Mouse (Mus musculus) ES-E14 (cell line): ENCODE results near the gene Gfi1.

Source experiments
- CHD2 ChIP-seq: IDR thresholded peaks from 2 replicates; pipeline ENCODE4 v1.6.1; 2014; ENCODE audit warnings: mild to moderate bottlenecking, low read depth, low read length, inconsistent platforms
- MAFK ChIP-seq: IDR thresholded peaks from 2 replicates; pipeline ENCODE4 v1.6.1; 2014; ENCODE audit warnings: mild to moderate bottlenecking, low read depth, low read length, inconsistent platforms; ENCODE audit not compliant: insufficient read depth
- ZC3H11A ChIP-seq: IDR thresholded peaks from 2 replicates; pipeline ENCODE4 v1.6.1; 2012; ENCODE audit warnings: low read depth, mild to moderate bottlenecking, inconsistent platforms, low read length, borderline replicate concordance

DNA sequence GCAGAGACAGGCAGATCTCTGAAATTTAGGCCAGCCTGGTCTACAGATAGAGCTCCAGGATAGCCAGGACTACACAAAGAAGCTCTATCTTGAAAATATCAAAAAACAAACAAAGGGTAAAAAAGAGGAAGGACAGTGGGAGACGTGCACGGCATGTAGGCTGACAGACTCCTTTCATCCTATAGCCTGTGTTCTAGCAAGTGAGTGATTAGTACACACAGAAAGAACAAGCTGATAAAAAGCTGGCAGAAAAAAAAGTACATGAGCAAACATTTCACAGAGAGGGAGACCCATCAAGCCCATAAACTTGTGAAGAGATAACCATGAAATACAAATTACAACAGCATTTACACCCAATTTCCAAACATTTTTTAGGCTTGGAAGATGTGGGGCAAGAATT, 14.1 kb downstream of the Gfi1 start:
- TF ChIP-seq MAFK = no peak
- no peak for TF ChIP-seq CHD2
- TF ChIP-seq ZC3H11A = no peak
